Mouse (Mus musculus): ENCODE data around the gene Mettl5.

DNA sequence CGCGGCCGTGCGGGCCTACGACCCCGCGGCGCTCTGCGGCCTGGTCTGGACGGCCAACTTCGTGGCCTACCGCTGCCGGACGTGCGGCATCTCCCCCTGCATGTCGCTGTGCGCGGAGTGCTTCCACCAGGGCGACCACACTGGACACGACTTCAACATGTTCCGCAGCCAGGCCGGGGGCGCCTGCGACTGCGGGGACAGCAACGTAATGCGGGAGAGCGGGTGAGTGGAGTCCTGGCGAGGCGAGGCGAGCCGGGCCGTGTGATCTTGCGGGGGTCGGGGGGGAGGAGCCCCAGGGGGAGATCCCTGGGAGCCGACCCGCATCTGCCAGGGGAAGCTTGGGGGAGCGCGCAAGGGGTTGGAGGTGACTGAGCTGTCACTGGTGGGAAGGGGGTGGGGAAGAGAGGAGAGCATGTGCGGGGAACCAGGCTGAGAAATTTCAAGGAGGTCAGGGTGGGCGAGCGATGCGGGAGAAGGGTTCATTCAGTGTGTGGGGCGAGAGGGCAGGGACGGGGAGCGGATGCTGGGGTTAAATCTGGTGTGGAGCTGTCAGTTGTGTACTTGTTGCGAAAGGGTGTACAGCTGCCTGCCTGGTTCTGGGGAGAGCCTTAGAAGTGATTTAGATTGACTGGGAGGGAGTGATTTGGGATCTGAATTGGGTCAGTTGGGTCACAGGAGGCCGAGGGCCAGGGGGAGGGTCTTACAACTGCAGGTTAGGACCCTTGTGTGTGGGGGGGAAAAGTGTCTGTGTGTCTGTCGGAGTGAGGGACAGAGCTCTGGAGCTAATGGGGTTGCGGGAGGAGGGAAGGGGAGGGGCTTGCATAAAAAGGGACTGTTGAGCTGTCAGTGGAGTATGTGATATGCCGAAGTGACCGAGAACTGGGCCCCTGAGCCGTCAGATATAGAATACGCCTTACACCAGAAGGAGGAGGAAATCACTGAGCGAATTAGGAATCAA lies 12.5 kb upstream of the Mettl5 start:
- TF ChIP-seq CTCF (conservative IDR thresholded peaks at IDR 0.05 in 1 of 2, IDR thresholded peaks at IDR 0.05 in 1 of 2; ENCODE audit: low read depth in 2 of 2, low read length in 2 of 2) = no peak
- TF ChIP-seq MAX (IDR thresholded peaks at IDR 0.05; ENCODE audit: low read length) = no peak
- TF ChIP-seq MEF2A (IDR thresholded peaks at IDR 0.05; ENCODE audit: borderline replicate concordance, low read depth, low read length) = no peak

Data from CH12.LX (cell line).